Mouse (Mus musculus): Measurements from ENCODE around the gene Zfp715. TPM values are rescaled to one million over a fixed set of nuclear protein-coding genes. Genes with fewer than 3 reads are reported as not detected.

The Zfp715 gene
- total and polyA plus RNA-seq, 3 experiments: 9.8 to 17.1 (median 10.7) TPM

- no peak overlapping the region for H3K4me3 ChIP-seq (replicated peaks in 1 of 3; ENCODE audit: low read depth in 2 of 3, low read length in 2 of 3, poor library complexity in 1 of 3)
- H3K27me3 ChIP-seq (replicated peaks): no peaks in the 10 kb centered on the region
- no peak for DNase-seq (ENCODE audit: extremely low read depth)
- in situ Hi-C loops (cut with MboI; ENCODE audit: low pct_ligation_motif_present, low pct_unique_long_range_greater_than_20kb, low sequenced_read_pairs): no loop called here
- no peaks in the 10 kb centered on the region for H3K9me3 ChIP-seq (replicated peaks; ENCODE audit: low read length)
- dilution Hi-C loops (cut with MboI; ENCODE audit: extremely low pct_ligation_motif_present, extremely low pct_unique_long_range_greater_than_20kb, low sequenced_read_pairs): no loop called here
- H3K79me2 ChIP-seq (replicated peaks; ENCODE audit: control insufficient read depth, extremely low read depth, insufficient read depth, poor library complexity, severe bottlenecking): no peaks in the 10 kb centered on the region
- no peak overlapping the region for H3K4me2 ChIP-seq (ENCODE audit: insufficient read depth, low read depth, poor library complexity, severe bottlenecking)
- no peak overlapping the region for H3K9ac ChIP-seq (ENCODE audit: insufficient read depth, low read depth)
- no peak overlapping the region for H3K27ac ChIP-seq (ENCODE audit: insufficient read depth, low read depth)
- peaks cover 0 to 18% of the 10 kb centered on the region in 2 experiments; a peak in 1 of 4 replicates for H3K4me1 ChIP-seq (ENCODE audit: control insufficient read depth in 1 of 2, insufficient read depth in 2 of 2)
- TF ChIP-seq MAZ (IDR thresholded peaks at IDR 0.05; ENCODE audit: low read depth, low read length): no peak
- no peaks in the 10 kb centered on the region for H3K36me3 ChIP-seq (replicated peaks in 1 of 2; ENCODE audit: control insufficient read depth in 1 of 2, insufficient read depth in 1 of 2, low read length in 1 of 2)
Observed at GRCm38 (mm10) chr7:43362021-43362420, 48.9 kb upstream of the Zfp715 start.

GRCm38 (mm10) chr7:43361442-43361841, 48.3 kb upstream of the Zfp715 start:
- no peaks in the 10 kb centered on the region for H3K36me3 ChIP-seq (replicated peaks in 1 of 2; ENCODE audit: control insufficient read depth in 1 of 2, insufficient read depth in 1 of 2, low read length in 1 of 2)
- no peak for DNase-seq (ENCODE audit: extremely low read depth)
- in situ Hi-C loops (cut with MboI; ENCODE audit: low pct_ligation_motif_present, low pct_unique_long_range_greater_than_20kb, low sequenced_read_pairs) (no loop called here), dilution Hi-C loops (cut with MboI; ENCODE audit: extremely low pct_ligation_motif_present, extremely low pct_unique_long_range_greater_than_20kb, low sequenced_read_pairs) (no loop called here)
- no peaks in the 10 kb centered on the region for H3K27me3 ChIP-seq (replicated peaks)
- no peak overlapping the region for H3K4me3 ChIP-seq (replicated peaks in 1 of 3; ENCODE audit: low read depth in 2 of 3, low read length in 2 of 3, poor library complexity in 1 of 3)
- peaks cover 0 to 24% of the 10 kb centered on the region in 2 experiments; a peak in 2 of 4 replicates for H3K4me1 ChIP-seq (ENCODE audit: control insufficient read depth in 1 of 2, insufficient read depth in 2 of 2)
- no peaks in the 10 kb centered on the region for H3K9me3 ChIP-seq (replicated peaks; ENCODE audit: low read length)
- H3K4me2 ChIP-seq (ENCODE audit: insufficient read depth, low read depth, poor library complexity, severe bottlenecking): no peak overlapping the region
- no peak overlapping the region for H3K27ac ChIP-seq (ENCODE audit: insufficient read depth, low read depth)
- no peaks in the 10 kb centered on the region for H3K79me2 ChIP-seq (replicated peaks; ENCODE audit: control insufficient read depth, extremely low read depth, insufficient read depth, poor library complexity, severe bottlenecking)
- no peak overlapping the region for H3K9ac ChIP-seq (ENCODE audit: insufficient read depth, low read depth)
- TF ChIP-seq USF1 (IDR thresholded peaks at IDR 0.05; ENCODE audit: low read depth, low read length) (no peak), CHD2 (IDR thresholded peaks at IDR 0.05; ENCODE audit: low read length) (no peak), NELFE (IDR thresholded peaks at IDR 0.05; ENCODE audit: low read depth, low read length) (no peak), ZKSCAN1 (IDR thresholded peaks at IDR 0.05; ENCODE audit: borderline replicate concordance, low read depth, low read length) (no peak), KAT2A (IDR thresholded peaks at IDR 0.05; ENCODE audit: insufficient replicate concordance, low read length) (no peak), TBP (conservative IDR thresholded peaks at IDR 0.05; ENCODE audit: low read depth, low read length) (no peak), POLR2A (IDR thresholded peaks at IDR 0.05; ENCODE audit: low read depth, low read length) (no peak), ELF1 (IDR thresholded peaks at IDR 0.05; ENCODE audit: low read depth, low read length) (no peak)

- DNase-seq (ENCODE audit: extremely low read depth): no peak
- no peak for TF ChIP-seq KAT2A (IDR thresholded peaks at IDR 0.05; ENCODE audit: insufficient replicate concordance, low read length)
- no peak for TF ChIP-seq GABPA (IDR thresholded peaks at IDR 0.05; ENCODE audit: insufficient replicate concordance, low read depth, low read length)
- TF ChIP-seq ZKSCAN1 (IDR thresholded peaks at IDR 0.05; ENCODE audit: borderline replicate concordance, low read depth, low read length): no peak
- no peak for TF ChIP-seq MXI1 (IDR thresholded peaks at IDR 0.05; ENCODE audit: low read depth, low read length)
- TF ChIP-seq NELFE (IDR thresholded peaks at IDR 0.05; ENCODE audit: low read depth, low read length): no peak
- TF ChIP-seq RCOR1 (conservative IDR thresholded peaks at IDR 0.05; ENCODE audit: low read depth, low read length): no peak
- TF ChIP-seq USF2 (conservative IDR thresholded peaks at IDR 0.05; ENCODE audit: low read depth, low read length): no peak
- TF ChIP-seq MEF2A (IDR thresholded peaks at IDR 0.05; ENCODE audit: borderline replicate concordance, low read depth, low read length): no peak
- no peak for TF ChIP-seq TCF12 (IDR thresholded peaks at IDR 0.05; ENCODE audit: low read depth, low read length)
- TF ChIP-seq RAD21 (IDR thresholded peaks at IDR 0.05; ENCODE audit: low read depth, low read length): no peak
- dilution Hi-C loops (cut with MboI; ENCODE audit: extremely low pct_ligation_motif_present, extremely low pct_unique_long_range_greater_than_20kb, low sequenced_read_pairs) (no loop called here), in situ Hi-C loops (cut with MboI; ENCODE audit: low pct_ligation_motif_present, low pct_unique_long_range_greater_than_20kb, low sequenced_read_pairs) (loop anchor here (10.0 kb wide), 1 partner anchor 66 kb away; the partner anchor contains the start of gene Lim2)
- Histone ChIP-seq H3K36me3 (replicated peaks in 1 of 2; ENCODE audit: control insufficient read depth in 1 of 2, insufficient read depth in 1 of 2, low read length in 1 of 2) (no peaks in the 10 kb centered on the region), H3K4me2 (ENCODE audit: insufficient read depth, low read depth, poor library complexity, severe bottlenecking) (no peak overlapping the region), H3K79me2 (replicated peaks; ENCODE audit: control insufficient read depth, extremely low read depth, insufficient read depth, poor library complexity, severe bottlenecking) (no peaks in the 10 kb centered on the region), H3K9me3 (replicated peaks; ENCODE audit: low read length) (no peaks in the 10 kb centered on the region), H3K4me1 (ENCODE audit: control insufficient read depth in 1 of 2, insufficient read depth in 2 of 2) (peaks cover 8 to 53% of the 10 kb centered on the region in 2 experiments; a peak in 3 of 4 replicates), H3K27me3 (replicated peaks) (no peaks in the 10 kb centered on the region), H3K4me3 (replicated peaks in 1 of 3; ENCODE audit: low read depth in 2 of 3, low read length in 2 of 3, poor library complexity in 1 of 3) (no peak overlapping the region), H3K27ac (ENCODE audit: insufficient read depth, low read depth) (no peak overlapping the region), H3K9ac (ENCODE audit: insufficient read depth, low read depth) (no peak overlapping the region)
Observed at GRCm38 (mm10) chr7:43358556-43358955, 45.5 kb upstream of the Zfp715 start.
